Mouse (Mus musculus): ENCODE results near the gene Cdkl5.
"Not testable (repeated sequence)": the region's sequence is repeated elsewhere in the genome, so short reads cannot be mapped to it uniquely, and the experiment has no call there.

The Cdkl5 gene

GRCm38 (mm10) chrX:160906477-160906876, 88.0 kb downstream of the Cdkl5 start:
- DNase-seq, result no peak

GRCm38 (mm10) chrX:160905913-160906312, 88.6 kb downstream of the Cdkl5 start:
- no peak for DNase-seq

- no peak for DNase-seq
These were observed 89.3 kb downstream of the Cdkl5 start for GRCm38 (mm10) chrX:160905041-160905678.

- DNase-seq, result no peak
These were observed 93.4 kb downstream of the Cdkl5 start for GRCm38 (mm10) chrX:160901118-160901517.

- DNase-seq, result no peak
These were observed 102.4 kb downstream of the Cdkl5 start for GRCm38 (mm10) chrX:160892077-160892476.

GRCm38 (mm10) chrX:160886301-160886700, 108.2 kb downstream of the Cdkl5 start:
- no peak for DNase-seq

- DNase-seq, result no peak
These were observed 127.9 kb downstream of the Cdkl5 start for GRCm38 (mm10) chrX:160866576-160866975.

GRCm38 (mm10) chrX:160865022-160865421, 129.5 kb downstream of the Cdkl5 start:
- no peak for DNase-seq

GRCm38 (mm10) chrX:160863689-160864383, 130.7 kb downstream of the Cdkl5 start:
- no peak for DNase-seq

GRCm38 (mm10) chrX:160808226-160808625, 186.3 kb downstream of the Cdkl5 start:
- DNase-seq, result no peak

GRCm38 (mm10) chrX:160804409-160805150, 189.9 kb downstream of the Cdkl5 start:
- DNase-seq, result peak in 1 of 2 experiments; percentile 13

- no peak for DNase-seq
These were observed 199.6 kb downstream of the Cdkl5 start for GRCm38 (mm10) chrX:160794920-160795319.

- DNase-seq, result no peak
These were observed 212.2 kb downstream of the Cdkl5 start for GRCm38 (mm10) chrX:160782276-160782675.

GRCm38 (mm10) chrX:160773033-160773432, 221.5 kb downstream of the Cdkl5 start:
- no peak for DNase-seq

- DNase-seq, result not testable (repeated sequence)
These were observed 224.9 kb downstream of the Cdkl5 start for GRCm38 (mm10) chrX:160769622-160770021.

- no peak for DNase-seq
These were observed 226.8 kb downstream of the Cdkl5 start, which contains the start of gene Rs1 for GRCm38 (mm10) chrX:160767713-160768112. TSS of gene Rs1 (plus strand) at chrX:160768013.

- no peak for DNase-seq
These were observed 228.3 kb downstream of the Cdkl5 start for GRCm38 (mm10) chrX:160766233-160766616.

GRCm38 (mm10) chrX:160765389-160766232, 228.9 kb downstream of the Cdkl5 start:
- peak; percentile 89 to 95 for DNase-seq

GRCm38 (mm10) chrX:160750808-160751207, 243.7 kb downstream of the Cdkl5 start:
- DNase-seq, result no peak

- DNase-seq, result no peak
These were observed 245.9 kb downstream of the Cdkl5 start for GRCm38 (mm10) chrX:160748653-160749052.

- no peak for DNase-seq
These were observed 249.1 kb downstream of the Cdkl5 start for GRCm38 (mm10) chrX:160745399-160745798.

GRCm38 (mm10) chrX:160735650-160736049, 258.9 kb downstream of the Cdkl5 start, which contains the start of gene Ppef1:
TSS of gene Ppef1 (minus strand) at chrX:160735765.
- DNase-seq, result no peak

All from kidney, adult 8-10 months (tissue).